Mouse (Mus musculus): Measurements from ENCODE around the gene Lamb3.

The Lamb3 gene

DNA sequence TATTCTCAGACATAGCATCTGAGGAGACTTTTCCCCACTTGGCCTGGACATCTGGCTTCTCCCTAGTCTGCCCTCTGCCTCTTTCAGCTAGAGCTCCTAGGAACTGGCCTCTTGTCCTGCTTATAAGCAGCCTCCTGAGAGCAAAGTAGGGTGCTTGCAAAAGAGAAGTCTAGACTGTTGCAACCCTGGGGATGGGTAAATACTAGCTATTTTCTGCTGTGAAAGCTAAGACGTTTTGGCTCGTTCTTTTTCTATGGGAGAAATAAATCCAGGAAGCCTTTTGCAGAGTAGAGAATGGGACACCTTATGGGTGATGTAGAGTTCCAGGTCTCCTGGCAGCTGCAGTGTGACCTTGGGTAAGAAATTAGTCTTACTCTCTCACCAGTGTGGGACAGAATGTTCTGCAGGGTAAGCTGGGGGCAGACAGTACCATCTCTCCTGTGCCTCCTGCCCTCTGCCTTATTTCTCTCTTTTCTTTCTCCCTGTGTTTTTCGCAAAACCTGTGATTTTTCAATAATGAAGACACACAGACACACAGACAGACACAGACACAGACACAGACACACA lies 103.1 kb downstream of the Lamb3 start:
- DNase-seq (ENCODE audit: low read depth in 2 of 2, low spot score in 2 of 2): no peak

DNA sequence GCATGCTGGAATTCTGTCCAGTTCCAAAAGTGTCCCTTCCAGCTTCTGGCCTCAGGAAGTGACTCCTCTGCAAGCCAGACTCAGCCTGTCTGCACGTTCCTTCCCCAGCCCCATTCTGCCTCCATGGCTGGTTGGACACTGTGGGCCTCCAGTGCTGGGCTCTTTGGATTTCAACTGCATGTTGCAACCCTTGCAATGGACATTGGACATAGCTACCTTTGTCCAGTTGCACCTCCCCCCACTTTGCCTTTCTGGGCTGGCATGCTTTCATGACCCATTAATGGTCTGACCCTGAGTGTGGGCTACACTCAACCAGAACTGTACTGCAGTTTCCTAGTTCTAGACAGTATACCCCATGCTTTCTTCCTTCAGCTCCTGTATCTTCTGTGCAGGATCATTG lies 104.1 kb downstream of the Lamb3 start:
- no peak for DNase-seq (ENCODE audit: low read depth in 2 of 2, low spot score in 2 of 2)

GRCm38 (mm10) chr1:193315705-193316357 lies 108.3 kb downstream of the Lamb3 start:
- no peak for DNase-seq (ENCODE audit: low read depth in 2 of 2, low spot score in 2 of 2)

DNA sequence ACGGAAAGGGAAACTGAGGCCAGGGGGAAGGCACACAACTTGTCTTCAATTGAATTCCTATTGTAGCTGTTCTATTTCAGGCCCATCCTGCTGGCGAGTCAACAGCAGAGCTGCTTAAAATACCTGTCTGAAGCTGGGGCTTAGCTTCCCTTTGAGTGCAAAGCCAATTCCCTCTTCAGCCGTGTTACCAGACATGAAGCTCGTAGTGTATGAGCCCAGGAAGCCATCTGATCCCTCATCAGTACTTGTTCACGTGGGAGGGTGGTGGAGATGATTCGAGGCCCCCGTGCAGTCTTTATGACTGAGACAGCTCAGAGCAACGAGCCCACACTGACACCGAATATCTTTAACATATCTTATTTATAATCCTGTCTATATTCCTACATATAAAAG lies 108.9 kb downstream of the Lamb3 start:
- DNase-seq (ENCODE audit: low read depth in 2 of 2, low spot score in 2 of 2): no peak

GRCm38 (mm10) chr1:193317159-193317559 lies 109.7 kb downstream of the Lamb3 start:
- no peak for DNase-seq (ENCODE audit: low read depth in 2 of 2, low spot score in 2 of 2)

DNA sequence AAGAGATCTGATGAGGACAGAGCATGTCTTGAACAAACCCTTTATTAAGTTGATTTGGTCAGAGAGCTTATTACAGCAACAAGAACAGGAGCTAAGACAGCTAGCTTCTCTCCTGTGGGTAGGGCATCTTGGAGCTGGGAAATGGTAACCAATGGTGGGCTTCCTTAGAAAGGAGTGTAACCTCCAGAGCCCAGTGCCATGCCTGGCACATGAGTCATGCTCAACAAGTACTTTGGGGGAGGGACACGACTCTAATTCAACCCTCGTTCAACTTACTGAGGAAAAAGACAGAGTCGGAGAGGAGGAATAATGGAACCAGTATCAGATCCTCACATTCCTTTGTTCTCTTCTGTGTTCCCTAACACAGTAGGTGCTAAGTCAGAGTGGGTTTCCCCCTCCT lies 112.2 kb downstream of the Lamb3 start:
- DNase-seq (ENCODE audit: low read depth in 2 of 2, low spot score in 2 of 2): no peak

- no peak for DNase-seq (ENCODE audit: low read depth in 2 of 2, low spot score in 2 of 2)
Measured at GRCm38 (mm10) chr1:193320398-193320797, 112.9 kb downstream of the Lamb3 start.

- no peak for DNase-seq (ENCODE audit: low read depth in 2 of 2, low spot score in 2 of 2)
Measured at GRCm38 (mm10) chr1:193323686-193324085, 116.2 kb downstream of the Lamb3 start.

DNA sequence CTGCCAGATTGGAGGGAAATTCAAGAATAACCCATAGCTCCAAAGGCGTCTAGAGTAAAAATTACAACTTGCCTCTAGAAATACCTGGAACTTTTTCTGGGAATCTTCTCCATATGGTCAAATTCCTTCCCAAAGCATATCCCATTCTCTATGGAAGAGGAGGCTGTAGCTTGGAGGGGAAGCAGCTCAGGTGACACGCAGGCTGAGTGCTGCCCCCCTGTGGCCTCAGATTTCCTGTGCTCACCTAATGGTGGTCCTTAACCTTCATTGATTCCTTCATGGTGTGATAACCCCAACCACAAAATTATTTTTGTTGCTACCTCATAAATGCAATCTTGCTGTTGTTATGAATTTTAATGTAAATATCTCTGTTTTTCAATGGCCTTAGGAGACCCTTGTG lies 116.7 kb downstream of the Lamb3 start:
- DNase-seq (ENCODE audit: low read depth in 2 of 2, low spot score in 2 of 2): peak; percentile 29 to 49

- no peak for DNase-seq (ENCODE audit: low read depth in 2 of 2, low spot score in 2 of 2)
Measured at GRCm38 (mm10) chr1:193325891-193326290, 118.4 kb downstream of the Lamb3 start.

DNA sequence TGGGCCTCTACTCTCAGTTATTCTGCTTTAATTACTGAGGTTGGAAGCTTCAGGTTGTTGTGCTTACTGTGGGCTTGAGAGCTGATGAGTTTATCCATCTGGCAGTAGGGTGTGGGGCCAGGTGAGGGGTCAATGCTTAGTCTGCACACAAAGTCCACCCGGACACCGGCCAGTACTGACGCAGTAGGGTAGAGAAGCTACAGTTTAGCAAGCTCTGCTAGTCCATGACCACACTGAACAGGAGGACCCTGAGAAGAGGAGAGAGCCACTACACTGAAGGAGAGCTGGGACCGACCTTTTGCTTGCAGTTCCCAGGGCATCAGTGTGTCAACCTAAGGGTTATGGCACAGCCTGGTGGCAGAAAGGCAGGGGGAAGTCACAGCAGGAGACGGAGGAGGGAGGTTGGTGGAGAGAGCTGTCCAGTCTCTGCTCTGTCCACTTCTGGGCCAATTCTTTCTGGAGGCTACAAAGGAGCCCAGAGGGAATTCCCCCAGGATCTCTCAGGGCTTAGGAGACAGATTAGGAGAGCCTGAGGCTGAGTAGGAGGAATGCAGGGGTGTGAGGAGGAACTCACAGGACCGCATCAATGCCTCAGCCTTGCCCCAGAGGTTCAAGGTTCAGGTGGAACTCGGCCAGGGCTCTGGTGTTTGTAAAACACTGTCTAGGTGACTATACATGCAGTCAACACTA lies 119.1 kb downstream of the Lamb3 start:
- DNase-seq (ENCODE audit: low read depth in 2 of 2, low spot score in 2 of 2): no peak

DNA sequence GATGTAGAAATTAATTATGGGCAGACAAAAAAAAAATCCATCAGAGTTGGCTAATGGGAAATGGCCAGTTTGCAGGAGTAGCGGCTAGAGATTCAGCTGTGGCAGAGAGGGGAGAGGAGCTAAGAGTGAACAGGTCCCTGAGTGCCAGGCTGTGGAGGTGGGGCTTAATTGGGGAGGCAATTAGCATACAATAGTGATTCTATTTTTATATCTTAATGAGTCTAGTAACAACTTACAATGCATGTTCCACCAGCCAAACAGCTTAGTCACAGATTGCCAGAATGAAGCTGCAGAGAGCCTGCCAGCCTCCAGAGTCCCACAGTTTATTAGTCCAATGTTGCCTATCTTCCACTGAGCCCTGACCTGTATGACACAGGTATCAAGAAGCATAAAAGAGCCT lies 119.7 kb downstream of the Lamb3 start:
- DNase-seq (ENCODE audit: low read depth in 2 of 2, low spot score in 2 of 2): no peak

- DNase-seq (ENCODE audit: low read depth in 2 of 2, low spot score in 2 of 2): no peak
Measured at GRCm38 (mm10) chr1:193327686-193328085, 120.2 kb downstream of the Lamb3 start.

DNA sequence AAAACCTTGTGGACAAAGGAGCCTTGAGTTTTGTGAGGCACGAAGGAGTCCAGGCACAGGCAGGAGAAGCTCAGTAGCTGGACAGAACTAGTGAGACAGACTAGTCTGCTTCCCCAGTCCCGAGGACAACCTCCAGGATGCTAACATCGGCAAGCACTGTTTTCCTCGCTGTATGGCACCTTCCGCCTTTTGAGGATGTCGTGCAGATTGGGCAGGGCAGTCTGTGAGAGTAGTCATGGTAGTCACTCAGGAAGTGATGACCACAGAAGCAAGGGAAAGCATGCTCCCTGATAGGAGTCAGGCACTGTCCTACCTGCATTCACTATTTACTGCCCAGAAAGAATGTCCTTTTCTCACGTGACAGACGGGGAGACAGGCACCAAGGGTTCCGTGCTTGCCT lies 122.1 kb downstream of the Lamb3 start:
- DNase-seq (ENCODE audit: low read depth in 2 of 2, low spot score in 2 of 2): no peak

DNA sequence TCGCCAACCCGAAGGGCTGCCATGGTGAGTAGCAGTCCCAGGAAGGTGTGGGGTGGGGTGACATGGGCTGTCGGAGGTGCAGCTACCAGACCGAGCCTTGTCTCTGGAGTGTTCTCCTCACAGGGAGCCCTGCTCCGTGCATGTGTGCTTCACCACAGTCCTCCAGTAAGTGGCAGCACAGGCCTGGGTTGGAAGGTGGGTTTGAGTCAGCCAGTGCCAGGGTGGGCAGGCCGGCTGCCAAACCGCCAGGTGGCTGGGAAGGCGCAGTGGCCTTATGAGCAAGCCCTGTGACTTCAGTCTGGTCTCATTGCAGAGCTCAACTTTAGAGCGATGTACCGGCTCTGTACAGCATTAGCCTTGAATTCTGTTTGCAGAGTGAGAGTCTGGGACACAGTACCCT lies 122.7 kb downstream of the Lamb3 start:
- DNase-seq (ENCODE audit: low read depth in 2 of 2, low spot score in 2 of 2): peak; percentile 69

DNA sequence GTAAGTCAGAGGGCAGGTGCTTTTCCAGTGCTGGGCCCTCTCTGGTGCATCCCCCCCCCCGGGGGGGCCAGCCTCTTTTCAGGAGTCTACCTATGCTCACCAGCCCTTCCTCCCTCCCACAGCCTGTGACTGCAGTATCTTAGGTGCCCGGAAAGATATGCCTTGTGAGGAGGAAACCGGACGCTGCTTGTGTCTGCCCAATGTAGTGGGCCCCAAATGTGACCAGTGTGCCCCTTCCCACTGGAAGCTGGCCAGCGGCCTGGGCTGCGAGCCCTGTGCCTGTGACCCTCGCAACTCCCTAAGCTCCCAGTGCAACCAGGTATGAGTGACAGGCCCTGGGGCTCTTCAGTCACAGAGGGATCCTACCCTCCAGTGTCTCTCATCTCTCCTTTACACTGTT lies 123.1 kb downstream of the Lamb3 start:
- DNase-seq (ENCODE audit: low read depth in 2 of 2, low spot score in 2 of 2): no peak

DNA sequence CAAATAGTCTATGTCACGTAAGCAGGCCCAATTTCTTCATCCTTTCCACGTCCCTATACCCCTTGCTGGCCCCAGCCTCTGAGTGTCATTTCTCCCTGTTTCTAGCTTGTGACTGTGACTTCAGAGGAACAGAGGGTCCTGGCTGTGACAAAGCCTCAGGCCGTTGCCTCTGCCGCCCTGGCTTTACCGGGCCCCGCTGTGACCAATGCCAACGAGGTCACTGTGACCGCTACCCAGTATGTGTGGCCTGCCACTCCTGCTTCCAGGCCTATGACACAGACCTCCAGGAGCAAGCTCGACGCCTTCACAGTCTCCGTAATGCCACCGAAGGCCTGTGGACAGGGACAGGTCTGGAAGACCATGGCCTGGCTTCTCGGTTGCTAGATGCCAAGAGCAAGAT lies 124.5 kb downstream of the Lamb3 start:
- no peak for DNase-seq (ENCODE audit: low read depth in 2 of 2, low spot score in 2 of 2)

DNA sequence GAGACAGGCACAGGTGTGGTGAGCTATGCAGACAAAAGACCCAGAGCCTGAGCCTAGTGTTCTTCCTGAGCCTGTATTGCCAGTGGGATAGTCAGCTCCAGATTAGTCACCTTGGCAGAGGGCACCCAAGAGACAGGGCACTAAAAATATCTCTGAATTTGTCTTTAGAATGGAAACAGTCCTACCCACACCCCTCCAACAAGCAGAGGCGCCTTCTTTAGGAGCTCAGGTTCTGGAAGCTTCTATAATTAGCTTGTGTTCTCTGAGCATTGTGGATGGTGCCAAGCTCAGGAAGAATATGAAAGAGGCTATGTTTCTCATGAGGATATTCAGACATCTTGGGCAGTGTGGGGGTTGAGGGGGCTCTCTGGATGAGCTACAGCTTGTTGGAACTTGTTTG lies 125.2 kb downstream of the Lamb3 start:
- DNase-seq (ENCODE audit: low read depth in 2 of 2, low spot score in 2 of 2): no peak

- DNase-seq (ENCODE audit: low read depth in 2 of 2, low spot score in 2 of 2): no peak
Measured at GRCm38 (mm10) chr1:193333776-193334175, 126.3 kb downstream of the Lamb3 start.

- DNase-seq (ENCODE audit: low read depth in 2 of 2, low spot score in 2 of 2): no peak
Measured at GRCm38 (mm10) chr1:193334546-193334945, 127.0 kb downstream of the Lamb3 start.

GRCm38 (mm10) chr1:193336122-193337017 lies 128.9 kb downstream of the Lamb3 start:
- DNase-seq (ENCODE audit: low read depth in 2 of 2, low spot score in 2 of 2): no peak

- peak in 1 of 2 experiments; percentile 24 for DNase-seq (ENCODE audit: low read depth in 2 of 2, low spot score in 2 of 2)
Measured at GRCm38 (mm10) chr1:193337018-193337321, 129.5 kb downstream of the Lamb3 start.
